In the genomic region with DNA sequence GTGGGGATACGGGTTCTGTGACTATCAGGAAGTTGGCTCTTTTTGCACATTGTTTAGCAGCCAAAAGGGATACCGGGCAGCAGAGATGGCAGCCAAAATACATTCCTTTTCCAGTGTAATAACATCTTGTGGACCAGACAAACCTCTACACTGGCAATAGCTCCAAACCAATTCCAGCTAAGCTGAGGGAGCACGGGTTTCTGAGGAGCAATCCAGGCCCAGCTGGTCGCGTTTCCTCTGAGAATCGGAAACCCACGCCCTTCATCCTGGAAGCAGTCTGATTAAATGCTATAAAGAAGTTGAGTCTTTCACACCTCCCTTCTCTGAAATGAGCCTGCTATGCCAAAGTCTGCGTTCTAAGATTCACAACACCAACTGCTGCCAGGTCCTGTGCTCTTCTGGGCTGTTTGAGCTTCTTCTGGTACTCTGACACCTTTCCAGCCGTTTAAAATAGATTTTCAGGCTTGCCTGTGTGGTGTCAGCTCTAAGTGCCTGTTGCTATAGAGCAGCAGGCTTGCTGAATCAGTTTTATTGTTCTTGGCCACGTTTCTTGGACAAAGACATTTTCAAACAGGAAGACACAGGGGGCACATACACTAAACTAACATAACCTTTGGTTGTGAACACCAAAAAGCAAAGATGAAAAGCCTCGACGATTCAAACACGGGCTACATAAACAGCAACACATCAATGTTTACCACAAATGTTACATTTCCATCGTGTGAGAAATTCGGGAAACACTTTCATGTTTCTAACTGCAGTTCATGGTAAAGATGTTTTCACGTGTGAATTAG, we compare ENCODE assay signal across 8 mouse cellular contexts.
DNase-seq lines count a peak whose midpoint lies in the region; ATAC-seq and TF ChIP-seq lines count a peak whose summit lies in the region.

No protein-coding gene starts in this region.

- H3K27ac ChIP-seq in gastrocnemius, adult 2 months = peak overlapping the region; percentile 63
- peak overlapping the region; percentile 88 for H3K27ac ChIP-seq in embryonic facial prominence, embryonic 13.5 days
- peak overlapping the region; percentile 87 for H3K27ac ChIP-seq in heart, embryonic 13.5 days (replicated peaks)
- peak overlapping the region; percentile 49; the same call in 1 of the 2 replicates for H3K27ac ChIP-seq in neural tube, embryonic 14.5 days (ENCODE audit: low read depth, low read length)

- no peak for TF ChIP-seq CTCF in gastrocnemius, adult 2 months (IDR thresholded peaks at IDR 0.05)

- DNase-seq in gastrocnemius, adult 2 months = peak; percentile 36
- DNase-seq in gastrocnemius, postnatal 36 days = no peak
- peak; percentile 36 to 46 for DNase-seq in kidney, postnatal 36 days
- no peak for DNase-seq in yolk sac, embryonic 10.5 days (ENCODE audit: low spot score)
- DNase-seq in adrenal gland, postnatal 10 days = no peak

- no peaks in the 10 kb centered on the region for H3K9me3 ChIP-seq in embryonic facial prominence, embryonic 13.5 days
- no peaks in the 10 kb centered on the region for H3K9me3 ChIP-seq in heart, embryonic 13.5 days
- H3K9me3 ChIP-seq in neural tube, embryonic 14.5 days (ENCODE audit: control insufficient read depth, low read length) = no peaks in the 10 kb centered on the region

- no peak overlapping the region for H3K9ac ChIP-seq in embryonic facial prominence, embryonic 13.5 days
- H3K9ac ChIP-seq in heart, embryonic 13.5 days = peak overlapping the region; percentile 20
- H3K9ac ChIP-seq in neural tube, embryonic 14.5 days (replicated peaks; ENCODE audit: low read depth, low read length) = no peak overlapping the region

- intact Hi-C loops in gastrocnemius, adult 2 months (cut with DNase I) = no loop called here
- intact Hi-C loops in gastrocnemius, postnatal 36 days (cut with DNase I) = no loop called here

- H3K36me3 ChIP-seq in embryonic facial prominence, embryonic 13.5 days = peaks cover 22% of the 10 kb centered on the region
- peaks cover 30% of the 10 kb centered on the region for H3K36me3 ChIP-seq in heart, embryonic 13.5 days
- H3K36me3 ChIP-seq in neural tube, embryonic 14.5 days (ENCODE audit: control insufficient read depth, insufficient read depth, low read length) = no peaks in the 10 kb centered on the region

- H3K4me3 ChIP-seq in gastrocnemius, adult 2 months = peak overlapping the region; percentile 54
- no peak overlapping the region for H3K4me3 ChIP-seq in embryonic facial prominence, embryonic 13.5 days
- H3K4me3 ChIP-seq in heart, embryonic 13.5 days = no peak overlapping the region
- H3K4me3 ChIP-seq in neural tube, embryonic 14.5 days (ENCODE audit: low read depth, low read length) = no peak overlapping the region

- H3K4me1 ChIP-seq in embryonic facial prominence, embryonic 13.5 days = peaks cover 40% of the 10 kb centered on the region
- peaks cover 55% of the 10 kb centered on the region for H3K4me1 ChIP-seq in heart, embryonic 13.5 days
- peaks cover 10% of the 10 kb centered on the region; the same call in 1 of the 2 replicates for H3K4me1 ChIP-seq in neural tube, embryonic 14.5 days (ENCODE audit: control insufficient read depth, insufficient read depth, low read length)

- no peak for ATAC-seq in embryonic facial prominence, embryonic 13.5 days (ENCODE audit: insufficient number of reproducible peaks, insufficient read depth, low FRiP score, low TSS enrichment, low read depth)
- ATAC-seq in heart, embryonic 13.5 days (ENCODE audit: extremely low read depth, insufficient number of reproducible peaks, low FRiP score, low TSS enrichment) = no peak
- no peak for ATAC-seq in neural tube, embryonic 14.5 days (ENCODE audit: low read depth)

- no peaks in the 10 kb centered on the region for H3K27me3 ChIP-seq in embryonic facial prominence, embryonic 13.5 days
- H3K27me3 ChIP-seq in heart, embryonic 13.5 days (replicated peaks) = no peaks in the 10 kb centered on the region
- H3K27me3 ChIP-seq in neural tube, embryonic 14.5 days (ENCODE audit: control insufficient read depth, insufficient read depth, low read length) = no peaks in the 10 kb centered on the region

- H3K4me2 ChIP-seq in embryonic facial prominence, embryonic 13.5 days = peak overlapping the region; percentile 16; the same call in 1 of the 2 replicates
- peak overlapping the region; percentile 47 for H3K4me2 ChIP-seq in heart, embryonic 13.5 days
- H3K4me2 ChIP-seq in neural tube, embryonic 14.5 days (ENCODE audit: low read depth, low read length) = no peak overlapping the region

- 42% methylated on average over 16 of the region's 16 CpGs for WGBS in embryonic facial prominence, embryonic 13.5 days
- WGBS in heart, embryonic 13.5 days = 26% methylated on average over 16 of the region's 16 CpGs
- WGBS in neural tube, embryonic 14.5 days = 36% methylated on average over 16 of the region's 16 CpGs

Comparison
In these comparisons a context has a peak if more than half of its experiments do, and no peak if none do; other contexts are left out.
1. DNase-seq: peak in gastrocnemius, adult 2 months (single experiment) and kidney, postnatal 36 days (2 of 2); none in gastrocnemius, postnatal 36 days (0 of 2), yolk sac, embryonic 10.5 days (single experiment) and adrenal gland, postnatal 10 days (single experiment).
2. Peak in every context shown above with its lines, with median percentiles within 50 percentile points of each other: H3K27ac ChIP-seq.